Mouse (Mus musculus): Measurements from ENCODE around the gene Mdk. TPM values are rescaled to one million over a fixed set of nuclear protein-coding genes. Genes with fewer than 3 reads are reported as not detected.

Mdk gene
- total RNA-seq, 1 experiment from 2014 or later: not detected

GRCm38 (mm10) chr2:91884616-91885015 is 47.5 kb downstream of the Mdk start:
- no peak for ATAC-seq (replicated peaks; ENCODE audit: insufficient number of reproducible peaks, low FRiP score, low TSS enrichment, poor library complexity, severe bottlenecking)

- no peak for ATAC-seq (replicated peaks; ENCODE audit: insufficient number of reproducible peaks, low FRiP score, low TSS enrichment, poor library complexity, severe bottlenecking)
These were observed 48.1 kb downstream of the Mdk start for GRCm38 (mm10) chr2:91883961-91884360.

Other genes with a start within 250 kb of the Mdk start
- 5.1 to 10.8 TPM (median 9.8 TPM) in 3 replicates for gene Atg13, start 221.7 kb downstream of the Mdk start, total RNA-seq (2017)
- gene Harbi1, start 221.4 kb downstream of the Mdk start, total RNA-seq (2017): 8.9 to 12.1 TPM (median 12.1 TPM) in 3 replicates
- 18.2 to 32.2 TPM (median 24.0 TPM) in 3 replicates for gene Ambra1, start 202.2 kb downstream of the Mdk start, total RNA-seq (2017)
- gene Chrm4, start 5.0 kb downstream of the Mdk start, total RNA-seq (2017): 0.29 TPM in 1 of 3 replicates, not detected in the others
- gene Gm9821, start 13.4 kb upstream of the Mdk start, total RNA-seq (2017): 0.29 to 0.97 TPM (median 0.32 TPM) in 3 replicates
- 83.0 to 148 TPM (median 110 TPM) in 3 replicates for gene Dgkz, start 43.6 kb upstream of the Mdk start, total RNA-seq (2017)
- gene Creb3l1, start 92.2 kb upstream of the Mdk start, total RNA-seq (2017): 0.78 TPM in 1 of 3 replicates, not detected in the others
- gene Phf21a, start 160.8 kb upstream of the Mdk start, total RNA-seq (2017): 96.6 to 144 TPM (median 103 TPM) in 3 replicates

All from monocyte, adult 5-6 weeks (primary cell).